Mouse (Mus musculus) MEL-GATA-1-ER (cell line): ENCODE results near the gene Rab11b.
A peak's percentile ranks its signal among the peaks of the same experiment; 100 is the strongest.
"Not testable (repeated sequence)": the region's sequence is repeated elsewhere in the genome, so short reads cannot be mapped to it uniquely, and the experiment has no call there.

Experiments used
- DNase-seq: peaks from one replicate; pipeline ENCODE4 v3.0.0-alpha.2; 2012; ENCODE audit warnings: low read depth; ENCODE audit errors: extremely low read depth

The Rab11b gene

GRCm38 (mm10) chr17:33773426-33773825 lies 13.1 kb upstream of the Rab11b start:
- no peak for DNase-seq

GRCm38 (mm10) chr17:33771617-33772016 lies 11.3 kb upstream of the Rab11b start:
- DNase-seq, result no peak

GRCm38 (mm10) chr17:33766389-33766788 lies 6.1 kb upstream of the Rab11b start:
- DNase-seq, result no peak

- DNase-seq, result peak; percentile 83
Measured at GRCm38 (mm10) chr17:33759767-33760254, 519 bp downstream of the Rab11b start.

- DNase-seq, result no peak
Measured at GRCm38 (mm10) chr17:33757231-33757630, 3.1 kb downstream of the Rab11b start.

- no peak for DNase-seq
Measured at GRCm38 (mm10) chr17:33756108-33756790, 4.1 kb downstream of the Rab11b start.

- DNase-seq, result no peak
Measured at GRCm38 (mm10) chr17:33755418-33756107, 4.8 kb downstream of the Rab11b start.

- DNase-seq, result no peak
Measured at GRCm38 (mm10) chr17:33754656-33755055, 5.7 kb downstream of the Rab11b start.

GRCm38 (mm10) chr17:33752297-33752696 lies 8.0 kb downstream of the Rab11b start:
- DNase-seq, result no peak

GRCm38 (mm10) chr17:33751181-33751580 lies 9.1 kb downstream of the Rab11b start:
- DNase-seq, result no peak

GRCm38 (mm10) chr17:33749451-33749850 lies 10.9 kb downstream of the Rab11b start:
- DNase-seq, result no peak

GRCm38 (mm10) chr17:33746011-33746410 lies 14.3 kb downstream of the Rab11b start:
- no peak for DNase-seq

- DNase-seq, result no peak
Measured at GRCm38 (mm10) chr17:33744686-33745384, 15.5 kb downstream of the Rab11b start.

- no peak for DNase-seq
Measured at GRCm38 (mm10) chr17:33742420-33742819, 17.9 kb downstream of the Rab11b start.

GRCm38 (mm10) chr17:33733526-33733925 lies 26.8 kb downstream of the Rab11b start:
- not testable (repeated sequence) for DNase-seq

- not testable (repeated sequence) for DNase-seq
Measured at GRCm38 (mm10) chr17:33732556-33733083, 27.7 kb downstream of the Rab11b start.

- DNase-seq, result no peak
Measured at GRCm38 (mm10) chr17:33729215-33729614, 31.1 kb downstream of the Rab11b start.

- DNase-seq, result no peak
Measured at GRCm38 (mm10) chr17:33728396-33728795, 31.9 kb downstream of the Rab11b start.

- no peak for DNase-seq
Measured at GRCm38 (mm10) chr17:33719736-33720378, 40.5 kb downstream of the Rab11b start.

- no peak for DNase-seq
Measured at GRCm38 (mm10) chr17:33718944-33719725, 41.2 kb downstream of the Rab11b start.
